Mouse (Mus musculus): ENCODE measurements around the gene Kctd6. TPM values are rescaled to one million over a fixed set of nuclear protein-coding genes. Genes with fewer than 3 reads are reported as not detected.

Gene Kctd6
- polyA plus RNA-seq, 1 experiment from 2014 or later = 12.6 TPM

- 21% methylated on average over 21 of the region's 21 CpGs for WGBS
- ATAC-seq (ENCODE audit: insufficient number of reproducible peaks, low FRiP score, low TSS enrichment, low read depth) = no peak
- Histone ChIP-seq H3K4me3 (replicated peaks) (peak overlapping the region; percentile 79), H3K4me1 (peaks cover 8% of the 10 kb centered on the region; the same call in 1 of the 2 replicates), H3K36me3 (no peaks in the 10 kb centered on the region), H3K9me3 (replicated peaks) (no peaks in the 10 kb centered on the region), H3K27me3 (no peaks in the 10 kb centered on the region), H3K9ac (no peak overlapping the region), H3K27ac (replicated peaks) (no peak overlapping the region), H3K4me2 (replicated peaks) (peak overlapping the region; percentile 68)
Observed at GRCm38 (mm10) chr14:8215208-8215778, 1.4 kb downstream of the Kctd6 start.

GRCm38 (mm10) chr14:8216100-8216499 lies 2.2 kb downstream of the Kctd6 start:
- Histone ChIP-seq H3K27ac (replicated peaks) (no peak overlapping the region), H3K36me3 (no peaks in the 10 kb centered on the region), H3K4me3 (replicated peaks) (no peak overlapping the region), H3K9me3 (replicated peaks) (no peaks in the 10 kb centered on the region), H3K4me1 (peaks cover 8% of the 10 kb centered on the region; the same call in 1 of the 2 replicates), H3K27me3 (no peaks in the 10 kb centered on the region), H3K9ac (no peak overlapping the region), H3K4me2 (replicated peaks) (no peak overlapping the region)
- ATAC-seq (ENCODE audit: insufficient number of reproducible peaks, low FRiP score, low TSS enrichment, low read depth) = no peak
- 65% methylated on average over 5 of the region's 5 CpGs for WGBS

GRCm38 (mm10) chr14:8218238-8218637 lies 4.3 kb downstream of the Kctd6 start:
- H3K4me3 ChIP-seq (replicated peaks) = no peak overlapping the region
- H3K27ac ChIP-seq (replicated peaks) = no peak overlapping the region

DNA sequence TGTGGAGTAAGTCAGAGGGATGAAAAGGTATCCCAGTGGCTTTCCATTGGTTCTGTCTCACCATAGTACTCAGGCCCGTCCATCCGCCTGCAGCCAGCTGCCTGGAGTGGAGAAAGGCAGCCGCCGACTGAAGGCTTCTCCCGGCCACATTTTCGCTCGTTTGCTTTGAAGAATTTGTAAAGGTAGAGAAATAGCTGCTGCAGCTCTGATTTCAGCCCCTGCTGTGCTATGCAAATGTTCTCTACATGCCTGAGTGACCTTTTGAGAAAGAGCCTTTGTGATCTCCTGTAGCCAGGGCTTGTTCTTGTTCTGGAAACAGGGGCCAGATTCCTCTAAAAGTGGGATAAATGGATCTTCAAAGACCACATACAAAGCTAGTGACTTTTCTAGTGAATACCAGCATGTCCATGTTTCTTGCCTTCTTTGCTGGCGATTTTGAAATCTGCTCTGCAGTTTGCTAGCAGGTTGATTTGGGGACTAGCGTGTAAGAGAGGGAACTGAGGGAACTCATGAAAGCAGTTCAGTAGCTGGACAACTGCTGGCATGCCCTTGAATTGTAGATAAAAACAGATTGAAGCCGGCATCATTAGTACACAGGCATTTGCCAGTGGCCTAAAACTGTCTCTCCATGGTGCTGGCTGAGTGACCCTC lies 4.9 kb downstream of the Kctd6 start:
- H3K36me3 ChIP-seq = peaks cover 10% of the 10 kb centered on the region; the same call in 1 of the 2 replicates
- H3K27ac ChIP-seq (replicated peaks) = no peak overlapping the region
- no peak overlapping the region for H3K4me2 ChIP-seq (replicated peaks)
- no peaks in the 10 kb centered on the region for H3K9me3 ChIP-seq (replicated peaks)
- ATAC-seq (ENCODE audit: insufficient number of reproducible peaks, low FRiP score, low TSS enrichment, low read depth) = no peak
- no peak overlapping the region for H3K4me3 ChIP-seq (replicated peaks)
- peaks cover 8% of the 10 kb centered on the region; the same call in 1 of the 2 replicates for H3K4me1 ChIP-seq
- WGBS = 45% methylated on average over 10 of the region's 10 CpGs
- no peaks in the 10 kb centered on the region for H3K27me3 ChIP-seq
- H3K9ac ChIP-seq = no peak overlapping the region

More at GRCm38 (mm10) chr14:8218238-8218637, 4.3 kb downstream of the Kctd6 start:
- Histone ChIP-seq H3K4me1 (peaks cover 8% of the 10 kb centered on the region; the same call in 1 of the 2 replicates), H3K4me2 (replicated peaks) (no peak overlapping the region), H3K36me3 (peaks cover 10% of the 10 kb centered on the region; the same call in 1 of the 2 replicates), H3K27me3 (no peaks in the 10 kb centered on the region), H3K9ac (no peak overlapping the region), H3K9me3 (replicated peaks) (no peaks in the 10 kb centered on the region)
- WGBS = 57% methylated on average over 7 of the region's 7 CpGs
- no peak for ATAC-seq (ENCODE audit: insufficient number of reproducible peaks, low FRiP score, low TSS enrichment, low read depth)

DNA sequence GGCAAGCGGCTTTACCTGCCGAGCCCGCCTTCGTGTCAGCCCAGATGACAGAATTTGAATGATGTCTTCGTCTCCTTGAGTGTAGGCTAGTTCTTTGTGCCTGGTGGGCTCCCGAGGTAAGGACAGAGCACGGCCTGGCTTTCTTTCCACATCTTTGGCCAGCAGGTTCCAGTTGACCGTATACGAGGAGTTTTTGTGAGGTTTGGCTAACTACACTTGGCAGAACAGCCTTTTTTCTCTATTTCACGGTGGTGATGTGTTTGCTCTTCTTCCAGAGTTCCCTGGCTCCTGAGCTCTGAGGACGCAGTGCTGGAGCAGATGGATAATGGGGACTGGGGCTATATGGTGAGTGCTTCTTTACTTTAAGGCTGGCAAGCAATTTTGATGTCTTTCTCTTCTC lies 5.9 kb downstream of the Kctd6 start:
- no peak for ATAC-seq (ENCODE audit: insufficient number of reproducible peaks, low FRiP score, low TSS enrichment, low read depth)
- Histone ChIP-seq H3K4me2 (replicated peaks) (no peak overlapping the region), H3K9ac (no peak overlapping the region), H3K27ac (replicated peaks) (no peak overlapping the region), H3K27me3 (no peaks in the 10 kb centered on the region), H3K9me3 (replicated peaks) (no peaks in the 10 kb centered on the region), H3K36me3 (peaks cover 10% of the 10 kb centered on the region; the same call in 1 of the 2 replicates), H3K4me1 (peaks cover 8% of the 10 kb centered on the region; the same call in 1 of the 2 replicates), H3K4me3 (replicated peaks) (no peak overlapping the region)
- WGBS = 73% methylated on average over 11 of the region's 11 CpGs

DNA sequence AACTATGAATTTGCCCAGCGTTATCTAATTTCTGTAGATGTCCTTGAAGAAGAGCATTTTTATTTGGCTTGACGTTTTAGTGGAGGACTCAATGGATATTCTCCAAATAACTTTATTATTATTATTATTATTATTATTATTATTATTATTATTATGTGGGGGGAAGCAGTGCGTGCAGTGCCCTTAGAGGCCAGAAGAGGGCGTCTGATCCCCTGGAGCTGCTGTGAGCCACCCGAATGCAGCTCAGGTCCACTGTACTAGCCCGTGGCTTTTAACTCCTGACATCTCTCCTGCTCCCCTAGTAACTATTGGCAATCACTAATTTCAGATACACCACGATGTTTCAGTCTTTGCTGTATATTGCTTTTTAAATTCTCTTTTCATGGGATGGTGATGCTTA lies 6.4 kb downstream of the Kctd6 start:
- Histone ChIP-seq H3K27ac (replicated peaks) (no peak overlapping the region), H3K9ac (no peak overlapping the region), H3K4me2 (replicated peaks) (no peak overlapping the region), H3K9me3 (replicated peaks) (no peaks in the 10 kb centered on the region), H3K4me3 (replicated peaks) (no peak overlapping the region), H3K36me3 (peaks cover 10% of the 10 kb centered on the region; the same call in 1 of the 2 replicates), H3K4me1 (peaks cover 5% of the 10 kb centered on the region; the same call in 1 of the 2 replicates), H3K27me3 (no peaks in the 10 kb centered on the region)
- ATAC-seq (ENCODE audit: insufficient number of reproducible peaks, low FRiP score, low TSS enrichment, low read depth) = no peak
- 62% methylated on average over 7 of the region's 7 CpGs for WGBS

- Histone ChIP-seq H3K27ac (replicated peaks) (no peak overlapping the region), H3K36me3 (peaks cover 10% of the 10 kb centered on the region; the same call in 1 of the 2 replicates), H3K4me3 (replicated peaks) (no peak overlapping the region), H3K9me3 (replicated peaks) (no peaks in the 10 kb centered on the region), H3K4me1 (no peaks in the 10 kb centered on the region), H3K4me2 (replicated peaks) (no peak overlapping the region), H3K27me3 (no peaks in the 10 kb centered on the region), H3K9ac (no peak overlapping the region)
- ATAC-seq (ENCODE audit: insufficient number of reproducible peaks, low FRiP score, low TSS enrichment, low read depth) = no peak
- WGBS = 85% methylated on average over 2 of the region's 2 CpGs
Observed at GRCm38 (mm10) chr14:8220912-8221311, 7.0 kb downstream of the Kctd6 start.

- Histone ChIP-seq H3K36me3 (peaks cover 10% of the 10 kb centered on the region; the same call in 1 of the 2 replicates), H3K4me2 (replicated peaks) (no peak overlapping the region), H3K4me1 (no peaks in the 10 kb centered on the region), H3K27me3 (no peaks in the 10 kb centered on the region), H3K4me3 (replicated peaks) (no peak overlapping the region), H3K27ac (replicated peaks) (no peak overlapping the region), H3K9ac (no peak overlapping the region), H3K9me3 (replicated peaks) (no peaks in the 10 kb centered on the region)
- 95% methylated on average over 16 of the region's 16 CpGs for WGBS
- ATAC-seq (ENCODE audit: insufficient number of reproducible peaks, low FRiP score, low TSS enrichment, low read depth) = no peak
Observed at GRCm38 (mm10) chr14:8222561-8222960, 8.6 kb downstream of the Kctd6 start.

- WGBS = 85% methylated on average over 10 of the region's 10 CpGs
- Histone ChIP-seq H3K4me2 (replicated peaks) (no peak overlapping the region), H3K4me3 (replicated peaks) (no peak overlapping the region), H3K36me3 (peaks cover 10% of the 10 kb centered on the region; the same call in 1 of the 2 replicates), H3K9me3 (replicated peaks) (no peaks in the 10 kb centered on the region), H3K27ac (replicated peaks) (no peak overlapping the region), H3K4me1 (no peaks in the 10 kb centered on the region), H3K9ac (no peak overlapping the region), H3K27me3 (no peaks in the 10 kb centered on the region)
- ATAC-seq (ENCODE audit: insufficient number of reproducible peaks, low FRiP score, low TSS enrichment, low read depth) = no peak
Observed at GRCm38 (mm10) chr14:8223506-8224293, 9.8 kb downstream of the Kctd6 start.

DNA sequence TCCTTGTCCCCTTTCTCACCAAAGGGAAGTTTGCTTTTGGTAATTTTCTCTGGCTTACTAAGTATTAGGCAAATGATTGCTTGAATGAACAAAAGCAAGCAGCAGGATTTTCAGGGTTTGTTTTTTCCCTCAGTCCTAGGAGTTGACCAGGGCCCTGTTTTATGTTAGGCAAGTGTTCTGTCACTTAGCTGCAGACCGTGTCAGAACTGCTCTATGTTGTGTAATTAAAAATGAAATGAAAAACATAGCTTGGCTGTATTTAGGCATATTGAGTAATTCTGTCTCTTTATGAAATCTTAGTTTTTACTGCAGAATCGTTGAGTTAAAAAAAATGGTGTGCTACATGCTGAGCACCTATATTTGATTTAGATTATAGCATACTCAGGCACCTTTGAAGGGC lies 10.9 kb downstream of the Kctd6 start:
- H3K4me2 ChIP-seq (replicated peaks) = no peak overlapping the region
- no peaks in the 10 kb centered on the region for H3K9me3 ChIP-seq (replicated peaks)
- no peak for ATAC-seq (ENCODE audit: insufficient number of reproducible peaks, low FRiP score, low TSS enrichment, low read depth)
- no peak overlapping the region for H3K9ac ChIP-seq
- no peaks in the 10 kb centered on the region for H3K27me3 ChIP-seq
- H3K27ac ChIP-seq (replicated peaks) = no peak overlapping the region
- H3K4me3 ChIP-seq (replicated peaks) = no peak overlapping the region
- 63% methylated on average over 2 of the region's 2 CpGs for WGBS
- peaks cover 10% of the 10 kb centered on the region; the same call in 1 of the 2 replicates for H3K36me3 ChIP-seq
- H3K4me1 ChIP-seq = no peaks in the 10 kb centered on the region

DNA sequence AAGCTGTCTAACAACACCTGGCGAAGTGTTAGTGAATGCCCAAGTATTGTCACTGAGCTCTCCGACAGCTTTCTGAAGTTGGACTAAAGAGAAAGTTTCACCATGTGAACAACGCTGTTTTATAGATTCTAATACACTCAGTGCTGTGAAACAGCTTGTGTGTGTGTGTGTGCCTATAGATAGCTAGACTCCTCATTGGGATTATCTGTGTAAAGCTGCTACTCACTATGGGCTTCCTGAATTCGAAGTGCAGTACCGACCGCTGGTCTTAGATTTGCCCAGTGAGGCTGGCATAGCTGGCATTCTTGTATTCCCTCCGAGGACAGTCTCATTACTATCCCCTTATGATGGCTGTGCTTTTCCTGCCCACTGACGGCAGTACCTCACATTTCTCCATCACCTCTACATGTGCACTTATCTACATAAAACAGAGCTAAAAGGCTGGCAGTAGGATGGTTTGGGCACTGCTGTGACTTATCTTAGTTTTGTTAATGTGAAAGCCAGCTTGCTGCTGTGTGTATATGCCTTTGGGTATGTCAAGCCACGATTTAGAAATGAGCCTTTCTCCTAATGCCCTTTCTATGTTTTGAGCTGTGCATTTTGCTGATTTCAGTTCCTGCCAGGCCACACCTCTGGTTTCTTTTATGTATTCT lies 15.6 kb downstream of the Kctd6 start:
- no peaks in the 10 kb centered on the region for H3K27me3 ChIP-seq
- WGBS = 79% methylated on average over 9 of the region's 9 CpGs

More for the DNA sequence above, 15.6 kb downstream of the Kctd6 start:
- H3K4me1 ChIP-seq = no peaks in the 10 kb centered on the region
- H3K36me3 ChIP-seq = no peaks in the 10 kb centered on the region
- ATAC-seq (ENCODE audit: insufficient number of reproducible peaks, low FRiP score, low TSS enrichment, low read depth) = no peak
- H3K4me2 ChIP-seq (replicated peaks) = no peak overlapping the region
- no peak overlapping the region for H3K27ac ChIP-seq (replicated peaks)
- no peak overlapping the region for H3K4me3 ChIP-seq (replicated peaks)
- H3K9me3 ChIP-seq (replicated peaks) = no peaks in the 10 kb centered on the region
- H3K9ac ChIP-seq = no peak overlapping the region
